Mouse (Mus musculus) activated CD4-positive, CD25-positive, alpha-beta regulatory T cell, adult 4 months (primary cell): Measurements from ENCODE around the gene Mterf1a. TPM values are rescaled to one million over a fixed set of nuclear protein-coding genes. Genes with fewer than 3 reads are reported as not detected.

ENCODE experiments used
- polyA plus RNA-seq, 2 experiments: library from polyadenylated mRNA; unstranded; fragments of 100-300 nt; shearing (Covaris generic); gene quantifications; one replicate each; pipeline ENCODE4 v1.2.1; 2017

Gene Mterf1a
- polyA plus RNA-seq, 2 experiments from 2014 or later, result 24.3 to 27.5 TPM

Other genes starting within 250 kb of the Mterf1a start
- under 1 TPM in 1 of 2 experiments, not detected in 1; 0.34 TPM for gene Tmbim7, start 242.8 kb downstream of the Mterf1a start, polyA plus RNA-seq
- gene Gatad1, start 236.7 kb downstream of the Mterf1a start, polyA plus RNA-seq, result 10 to 100 TPM; 29.7 to 39.0 TPM
- 10 to 100 TPM; 13.8 to 22.9 TPM for gene Ankib1, start 91.0 kb downstream of the Mterf1a start, polyA plus RNA-seq
- gene Krit1, start 90.7 kb downstream of the Mterf1a start, polyA plus RNA-seq, result 100 to 1,000 TPM in 1 of 2 experiments, 10 to 100 TPM in 1; 91.1 to 118 TPM
- gene Lrrd1, start 48.8 kb downstream of the Mterf1a start, polyA plus RNA-seq, result under 1 TPM in 1 of 2 experiments, not detected in 1; 0.20 TPM
- gene Akap9, start 34.1 kb upstream of the Mterf1a start, polyA plus RNA-seq, result 100 to 1,000 TPM; 116 to 142 TPM
- 10 to 100 TPM; 53.7 TPM for gene Cyp51, start 210.8 kb upstream of the Mterf1a start, polyA plus RNA-seq